Mouse (Mus musculus) intestine, embryonic 16.5 days (tissue): ENCODE measurements at regions not wholly inside any gene's neighbourhood (a gene's known extent, or its start where the extent isn't known, plus 50 kb on each side); places are given as distances from the start of the nearest gene placed in this dataset.

Experiments
- ATAC-seq: fragments of 200-750 bp; cut with Nextera tagmentation; 2 replicates; pipeline ENCODE4 v1.8.0; 2017; ENCODE audit warnings: moderate TSS enrichment, moderate library complexity
- H3K27ac ChIP-seq: fragments of 300-500 bp; sonication (generic); 2 replicates; pipeline ENCODE4 v1.5.1; 2014; ENCODE audit warnings: mild to moderate bottlenecking, low read length
- H3K27me3 ChIP-seq: fragments of 300-500 bp; sonication (generic); replicated peaks from 2 replicates; pipeline ENCODE4 v1.6.1; 2014; ENCODE audit warnings: low read length, control low read depth, mixed read lengths; ENCODE audit not compliant: control insufficient read depth, insufficient read depth
- H3K36me3 ChIP-seq: fragments of 300-500 bp; sonication (generic); 2 replicates; pipeline ENCODE4 v1.6.1; 2014; ENCODE audit warnings: low read length, control low read depth; ENCODE audit not compliant: control insufficient read depth, insufficient read depth
- H3K4me1 ChIP-seq: fragments of 300-500 bp; sonication (generic); 2 replicates; pipeline ENCODE4 v1.6.1; 2014; ENCODE audit warnings: low read length, control low read depth, mixed read lengths; ENCODE audit not compliant: control insufficient read depth, insufficient read depth
- H3K4me2 ChIP-seq: fragments of 300-500 bp; sonication (generic); 2 replicates; pipeline ENCODE4 v1.6.1; 2014; ENCODE audit warnings: low read depth, low read length, control low read depth
- H3K4me3 ChIP-seq: fragments of 300-500 bp; sonication (generic); 2 replicates; pipeline ENCODE4 v1.5.1; 2014; ENCODE audit warnings: mild to moderate bottlenecking, low read length
- H3K9ac ChIP-seq: fragments of 300-500 bp; sonication (generic); 2 replicates; pipeline ENCODE4 v1.6.1; 2014; ENCODE audit warnings: low read depth, low read length
- H3K9me3 ChIP-seq: fragments of 300-500 bp; sonication (generic); 2 replicates; pipeline ENCODE4 v1.6.1; 2016; ENCODE audit warnings: low read length, control low read depth; ENCODE audit not compliant: control insufficient read depth
- WGBS: fragments of 180-500 bp; shearing (Covaris S2); extraction: QIAGEN DNeasy Blood & Tissue Kit; methylation state at CpG from one replicate; pipeline ENCODE4 v1.1.7; 2014; 5-methylcytosine and 5-hydroxymethylcytosine counted together

- no peaks in the 10 kb centered on the region for H3K9me3 ChIP-seq
- WGBS = 72% methylated on average over 7 of the region's 7 CpGs
Measured at GRCm38 (mm10) chr2:21129621-21130020, 75.5 kb downstream of the Enkur start.

GRCm38 (mm10) chr2:21126531-21126930 lies 78.6 kb downstream of the Enkur start:
- Histone ChIP-seq H3K27me3 (no peaks in the 10 kb centered on the region), H3K4me1 (no peaks in the 10 kb centered on the region), H3K9me3 (no peaks in the 10 kb centered on the region), H3K9ac (no peak overlapping the region), H3K4me3 (no peak overlapping the region), H3K4me2 (no peak overlapping the region), H3K27ac (no peak overlapping the region), H3K36me3 (no peaks in the 10 kb centered on the region)
- 74% methylated on average over 1 of the region's 1 CpGs for WGBS
- ATAC-seq = no peak

More at GRCm38 (mm10) chr2:21129621-21130020, 75.5 kb downstream of the Enkur start:
- H3K27ac ChIP-seq = no peak overlapping the region
- no peak overlapping the region for H3K9ac ChIP-seq
- H3K27me3 ChIP-seq = no peaks in the 10 kb centered on the region
- no peaks in the 10 kb centered on the region for H3K4me1 ChIP-seq
- no peaks in the 10 kb centered on the region for H3K36me3 ChIP-seq
- ATAC-seq = no peak
- no peak overlapping the region for H3K4me2 ChIP-seq
- no peak overlapping the region for H3K4me3 ChIP-seq

- no peak for ATAC-seq
- H3K27ac ChIP-seq = no peak overlapping the region
- no peak overlapping the region for H3K9ac ChIP-seq
- no peak overlapping the region for H3K4me3 ChIP-seq
- H3K4me2 ChIP-seq = no peak overlapping the region
- WGBS = 59% methylated on average over 3 of the region's 3 CpGs
- no peaks in the 10 kb centered on the region for H3K36me3 ChIP-seq
- H3K27me3 ChIP-seq = no peaks in the 10 kb centered on the region
- H3K4me1 ChIP-seq = no peaks in the 10 kb centered on the region
- H3K9me3 ChIP-seq = no peaks in the 10 kb centered on the region
Measured at GRCm38 (mm10) chr2:21122421-21122820, 82.7 kb downstream of the Enkur start.

GRCm38 (mm10) chr2:21121663-21122062 lies 83.5 kb downstream of the Enkur start:
- H3K9me3 ChIP-seq = no peaks in the 10 kb centered on the region
- no peak overlapping the region for H3K4me3 ChIP-seq
- no peaks in the 10 kb centered on the region for H3K27me3 ChIP-seq
- H3K27ac ChIP-seq = no peak overlapping the region
- no peak overlapping the region for H3K4me2 ChIP-seq
- 78% methylated on average over 1 of the region's 1 CpGs for WGBS
- no peak overlapping the region for H3K9ac ChIP-seq
- no peaks in the 10 kb centered on the region for H3K4me1 ChIP-seq
- H3K36me3 ChIP-seq = no peaks in the 10 kb centered on the region
- no peak for ATAC-seq

GRCm38 (mm10) chr2:21116817-21117216 lies 88.3 kb downstream of the Enkur start:
- no peaks in the 10 kb centered on the region for H3K4me1 ChIP-seq
- no peak overlapping the region for H3K9ac ChIP-seq
- no peak overlapping the region for H3K4me3 ChIP-seq
- no peak overlapping the region for H3K4me2 ChIP-seq
- H3K9me3 ChIP-seq = no peaks in the 10 kb centered on the region
- 79% methylated on average over 5 of the region's 5 CpGs for WGBS
- H3K27ac ChIP-seq = no peak overlapping the region
- ATAC-seq = no peak
- H3K36me3 ChIP-seq = no peaks in the 10 kb centered on the region
- no peaks in the 10 kb centered on the region for H3K27me3 ChIP-seq

GRCm38 (mm10) chr2:21111527-21111926 lies 93.6 kb downstream of the Enkur start:
- no peak overlapping the region for H3K9ac ChIP-seq
- H3K27me3 ChIP-seq = no peaks in the 10 kb centered on the region
- H3K4me2 ChIP-seq = no peak overlapping the region
- 85% methylated on average over 1 of the region's 1 CpGs for WGBS
- no peak overlapping the region for H3K4me3 ChIP-seq
- no peaks in the 10 kb centered on the region for H3K36me3 ChIP-seq
- no peak for ATAC-seq
- no peaks in the 10 kb centered on the region for H3K9me3 ChIP-seq
- no peak overlapping the region for H3K27ac ChIP-seq
- H3K4me1 ChIP-seq = no peaks in the 10 kb centered on the region

GRCm38 (mm10) chr2:21100248-21100808 lies 104.8 kb downstream of the Enkur start:
- no peaks in the 10 kb centered on the region for H3K36me3 ChIP-seq
- H3K9me3 ChIP-seq = no peaks in the 10 kb centered on the region
- H3K9ac ChIP-seq = no peak overlapping the region
- H3K27ac ChIP-seq = no peak overlapping the region
- no peaks in the 10 kb centered on the region for H3K27me3 ChIP-seq
- no peaks in the 10 kb centered on the region for H3K4me1 ChIP-seq
- no peak for ATAC-seq
- no peak overlapping the region for H3K4me3 ChIP-seq
- no peak overlapping the region for H3K4me2 ChIP-seq
- 81% methylated on average over 6 of the region's 6 CpGs for WGBS

GRCm38 (mm10) chr2:21091058-21091971 lies 113.8 kb downstream of the Enkur start:
- WGBS = 46% methylated on average over 4 of the region's 4 CpGs
- ATAC-seq = peak; percentile 90

GRCm38 (mm10) chr2:21085517-21085916 lies 116.8 kb upstream of the Arhgap21 start:
- ATAC-seq = no peak
- H3K36me3 ChIP-seq = no peaks in the 10 kb centered on the region
- no peaks in the 10 kb centered on the region for H3K27me3 ChIP-seq
- H3K4me2 ChIP-seq = no peak overlapping the region
- no peak overlapping the region for H3K27ac ChIP-seq
- no peak overlapping the region for H3K9ac ChIP-seq
- H3K4me1 ChIP-seq = no peaks in the 10 kb centered on the region
- 0 out of 2 replicates have a peak, but pooled peaks cover 2% of the 10 kb centered on the region for H3K9me3 ChIP-seq
- no peak overlapping the region for H3K4me3 ChIP-seq
- WGBS = 53% methylated on average over 5 of the region's 5 CpGs

More at GRCm38 (mm10) chr2:21091058-21091971, 113.8 kb downstream of the Enkur start:
- H3K9me3 ChIP-seq = 0 out of 2 replicates have a peak, but pooled peaks cover 2% of the 10 kb centered on the region
- H3K4me1 ChIP-seq = peaks cover 9% of the 10 kb centered on the region; the same call in 1 of the 2 replicates
- no peaks in the 10 kb centered on the region for H3K27me3 ChIP-seq
- H3K27ac ChIP-seq = no peak overlapping the region
- no peak overlapping the region for H3K9ac ChIP-seq
- H3K36me3 ChIP-seq = no peaks in the 10 kb centered on the region
- no peak overlapping the region for H3K4me2 ChIP-seq
- no peak overlapping the region for H3K4me3 ChIP-seq
